Mouse (Mus musculus) layer of hippocampus, adult 9-10 months (tissue): ENCODE measurements around the gene Ilvbl.
"Not testable (repeated sequence)": the region's sequence is repeated elsewhere in the genome, so short reads cannot be mapped to it uniquely, and the experiment has no call there.

Experiments
- DNase-seq: peaks from one replicate; pipeline ENCODE4 v3.0.0; 2022; ENCODE audit warnings: low spot score

Ilvbl gene

DNA sequence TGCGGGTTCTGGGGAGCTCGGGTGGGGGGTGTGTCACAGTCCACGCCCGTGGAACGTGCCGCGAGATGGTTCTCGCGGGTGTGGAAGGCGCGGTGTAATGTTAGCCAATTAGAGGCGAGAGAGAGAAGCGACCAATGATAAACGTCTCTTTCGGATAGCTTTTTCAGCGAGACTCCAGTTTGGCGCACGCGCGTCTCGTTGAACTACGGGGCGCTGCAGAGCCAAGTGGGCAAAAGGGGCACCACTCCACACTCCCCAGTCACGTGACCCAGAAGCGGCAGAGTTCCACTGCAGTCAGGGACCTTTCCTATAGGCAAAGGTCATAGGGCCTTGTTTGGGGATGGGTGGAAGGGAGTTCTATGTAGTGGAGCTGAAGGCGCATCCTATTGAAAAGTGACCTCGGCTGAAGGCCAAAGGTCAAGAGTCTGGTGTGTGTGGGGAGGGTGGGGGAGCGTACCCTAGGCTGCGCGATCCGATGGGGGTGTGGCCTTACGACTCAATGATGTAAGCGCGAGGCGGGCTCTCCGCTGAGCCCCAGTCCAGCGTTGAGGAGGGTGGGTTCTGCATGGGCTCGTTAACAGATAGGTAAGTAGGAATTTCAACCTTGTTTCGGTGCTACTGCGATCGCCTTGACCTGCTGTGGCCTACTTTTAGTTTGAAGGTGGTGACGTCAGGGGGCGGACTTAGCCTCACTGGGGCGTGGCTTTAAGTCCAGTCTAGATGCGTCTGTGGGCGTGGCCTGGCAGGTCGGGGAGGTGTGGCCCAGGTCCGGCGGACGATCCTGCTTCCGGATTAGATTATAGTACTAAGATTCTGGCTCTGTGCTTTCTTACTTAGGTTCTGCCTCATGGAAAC is at the start of gene Ilvbl:
Gene Ilvbl (plus strand): TSS at position 97 of the 855 bp plus-strand sequence.
- peak; percentile 86 for DNase-seq

- DNase-seq = not testable (repeated sequence)
These were observed 49.1 kb upstream of the Ilvbl start for GRCm38 (mm10) chr10:78525071-78525470.

DNA sequence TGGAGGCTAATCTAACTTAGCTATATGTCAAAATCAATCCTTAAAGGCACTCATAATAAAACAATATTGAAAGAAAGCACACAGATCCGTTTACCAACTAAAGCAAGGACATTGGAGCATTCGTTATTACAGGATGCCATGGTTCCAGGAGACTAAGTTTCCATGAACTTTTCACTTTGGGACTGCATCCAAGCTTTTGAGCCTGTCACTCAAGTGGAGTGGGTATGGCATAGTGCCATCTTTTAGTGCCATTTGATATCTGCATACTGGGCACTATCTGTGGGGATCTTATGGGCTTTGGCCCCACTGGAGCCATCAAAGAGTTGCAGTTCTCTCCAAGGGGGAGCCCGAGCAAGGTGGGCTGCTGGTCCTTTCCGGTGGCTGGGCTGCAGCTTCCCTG is 48.6 kb upstream of the Ilvbl start:
- no peak for DNase-seq

DNA sequence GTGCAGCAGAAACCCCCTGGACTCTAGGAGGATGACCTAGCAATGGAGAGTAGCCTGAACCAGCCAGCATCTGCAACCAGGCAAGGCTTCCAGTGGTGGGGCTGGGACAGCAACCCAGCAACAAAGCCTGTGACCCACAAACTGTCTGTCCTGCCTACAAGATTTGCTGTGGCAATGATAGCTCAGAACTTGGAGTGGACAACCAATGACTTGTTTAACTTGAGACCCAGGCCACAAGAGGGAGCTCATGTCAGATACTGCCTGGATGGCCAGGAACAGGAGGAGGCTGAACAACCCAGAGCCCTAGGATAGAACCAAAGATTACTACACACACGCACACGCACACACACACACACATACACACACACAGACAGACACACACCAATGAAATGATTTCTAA is 33.2 kb upstream of the Ilvbl start:
- peak; percentile 0 for DNase-seq

DNA sequence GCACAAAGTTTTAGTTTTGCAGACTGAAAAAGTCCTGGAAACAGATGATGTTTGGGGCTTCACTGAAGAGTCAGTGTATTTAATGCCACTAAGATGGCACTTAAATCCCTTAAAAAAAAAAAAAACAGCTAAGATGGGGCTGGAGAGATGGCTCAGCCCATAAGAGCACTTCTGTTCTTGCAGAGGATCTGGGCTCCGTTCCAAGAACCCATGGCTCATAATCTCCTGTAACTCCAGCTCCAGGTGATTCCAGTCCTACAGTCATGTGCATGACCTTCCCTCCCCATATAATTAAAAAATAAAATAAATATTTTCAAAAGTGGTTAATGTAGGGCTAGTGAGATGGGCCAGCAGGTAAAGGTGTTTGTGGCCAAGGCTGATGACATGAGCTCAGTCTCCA is 9.1 kb upstream of the Ilvbl start:
- no peak for DNase-seq

DNA sequence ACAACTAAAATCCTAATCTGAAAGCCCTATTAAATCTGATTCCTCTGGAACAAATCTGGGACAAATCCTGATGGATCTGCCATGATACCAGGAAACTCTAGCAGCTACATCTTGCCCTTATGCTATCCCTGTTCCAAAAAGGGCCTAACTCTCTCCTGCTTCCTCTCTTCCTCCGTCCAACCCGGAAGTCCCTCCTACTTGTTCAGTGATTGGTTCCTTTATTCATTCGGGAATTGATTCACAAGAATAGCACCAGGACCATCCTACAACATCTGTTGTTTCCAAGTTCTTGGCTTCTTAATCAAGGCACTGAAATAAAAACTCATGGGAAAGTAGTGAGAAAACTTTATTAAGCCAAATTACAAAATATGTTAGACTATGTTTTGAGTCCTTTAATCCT is 5.0 kb upstream of the Ilvbl start:
- DNase-seq = no peak

DNA sequence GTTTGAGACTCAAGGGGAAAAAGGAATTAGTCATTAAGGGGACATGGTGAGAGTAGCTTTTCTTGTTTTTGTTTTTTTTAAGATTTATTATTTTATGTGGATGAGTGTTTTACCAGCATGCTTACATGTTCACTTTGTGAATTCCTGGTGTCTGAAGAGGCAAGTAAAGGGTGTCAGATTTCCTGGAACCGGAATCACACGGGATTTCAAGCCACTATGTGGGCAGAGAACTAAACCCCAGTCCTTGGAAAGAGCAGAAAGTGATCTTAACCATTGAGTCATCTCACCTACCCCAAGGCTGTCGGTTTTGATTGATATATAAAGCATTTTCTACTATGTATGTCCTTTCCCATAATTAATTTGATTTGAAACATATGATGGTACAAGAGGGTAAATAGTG is 4.5 kb upstream of the Ilvbl start:
- no peak for DNase-seq

GRCm38 (mm10) chr10:78570416-78570815 is 3.7 kb upstream of the Ilvbl start:
- DNase-seq = no peak

DNA sequence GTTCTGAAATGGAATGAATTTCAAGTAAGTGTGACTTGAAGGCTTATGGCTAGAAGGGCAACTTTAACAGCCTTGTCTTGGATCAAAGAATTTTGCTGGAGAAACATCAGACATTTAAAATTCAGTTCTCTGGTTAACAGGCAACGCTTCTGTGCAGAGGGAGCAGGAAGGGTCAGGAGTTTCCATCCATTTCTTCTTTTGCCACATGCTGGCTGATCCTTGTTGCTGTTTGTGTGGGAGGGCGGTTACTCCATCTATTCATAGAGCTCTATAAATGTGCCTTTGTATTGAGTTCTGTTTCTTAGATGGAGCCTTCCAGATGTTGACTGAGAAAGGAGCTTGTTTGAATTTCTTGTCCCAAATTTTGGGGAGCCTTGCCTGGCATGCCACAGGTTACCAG is 3.2 kb upstream of the Ilvbl start:
- DNase-seq = no peak

DNA sequence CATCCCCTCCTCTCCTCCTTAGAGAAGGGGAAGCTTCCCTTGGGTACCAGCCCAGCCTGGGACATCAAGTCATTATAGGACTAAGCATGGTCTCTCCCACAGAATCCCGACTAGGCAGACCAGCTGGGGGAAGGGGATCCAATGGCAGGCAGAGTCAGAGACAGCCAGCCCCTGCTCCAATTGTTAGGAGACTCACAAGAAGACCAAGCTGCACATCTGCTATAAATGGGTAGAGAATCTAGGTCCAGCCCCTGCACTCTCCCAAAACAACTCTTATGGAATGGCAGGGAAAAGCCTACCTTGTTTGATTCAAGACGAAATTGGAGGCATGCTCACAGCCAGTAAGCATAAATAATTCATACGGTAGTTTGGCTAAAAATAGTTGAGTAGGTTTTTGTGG is 920 bp upstream of the Ilvbl start:
- no peak for DNase-seq

DNA sequence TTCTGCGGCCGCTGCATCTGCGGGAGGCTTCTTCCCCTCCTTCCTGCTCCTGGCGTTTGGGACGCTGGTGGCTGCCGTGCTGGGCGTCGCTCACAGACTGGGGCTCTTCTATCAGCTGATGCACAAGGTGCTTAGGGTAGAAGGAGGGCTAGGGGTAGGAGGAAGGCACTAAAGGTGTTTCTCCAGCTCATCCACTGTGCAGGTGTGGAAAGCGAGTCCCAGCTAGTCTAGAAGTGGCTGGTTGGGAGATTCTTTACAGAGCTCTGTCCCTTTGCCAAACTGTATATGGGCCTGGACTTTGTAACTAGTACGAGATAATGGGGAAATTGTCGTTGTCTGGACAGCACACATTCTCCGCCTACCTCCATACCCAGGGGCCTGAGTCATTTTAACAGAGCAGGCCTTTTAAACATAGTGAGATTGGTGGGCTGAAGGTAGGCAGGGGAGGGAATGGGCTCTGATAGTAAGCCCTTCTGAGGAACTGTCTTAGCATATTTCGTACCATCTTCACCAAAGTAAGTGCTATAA is 1.0 kb downstream of the Ilvbl start:
- no peak for DNase-seq

DNA sequence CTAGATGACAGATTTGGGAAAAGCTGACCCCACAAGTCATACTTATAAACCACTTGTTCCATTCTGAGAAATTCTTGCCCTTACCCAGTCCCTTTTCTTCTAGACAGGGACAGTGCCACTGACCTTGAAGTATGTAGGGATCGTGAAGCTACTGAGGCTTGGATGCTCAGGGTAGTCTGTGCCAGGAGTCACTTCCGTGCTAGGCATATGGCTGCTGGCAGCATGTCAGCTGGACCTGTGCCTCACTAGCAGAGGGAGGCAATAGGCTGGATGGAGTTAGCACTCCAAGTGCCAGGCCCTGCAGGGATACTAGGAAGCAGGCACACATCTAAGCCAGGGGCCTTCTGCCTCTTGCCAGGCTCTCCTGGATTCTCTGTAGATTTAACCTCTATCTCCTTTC is 1.5 kb downstream of the Ilvbl start:
- DNase-seq = peak; percentile 10

DNA sequence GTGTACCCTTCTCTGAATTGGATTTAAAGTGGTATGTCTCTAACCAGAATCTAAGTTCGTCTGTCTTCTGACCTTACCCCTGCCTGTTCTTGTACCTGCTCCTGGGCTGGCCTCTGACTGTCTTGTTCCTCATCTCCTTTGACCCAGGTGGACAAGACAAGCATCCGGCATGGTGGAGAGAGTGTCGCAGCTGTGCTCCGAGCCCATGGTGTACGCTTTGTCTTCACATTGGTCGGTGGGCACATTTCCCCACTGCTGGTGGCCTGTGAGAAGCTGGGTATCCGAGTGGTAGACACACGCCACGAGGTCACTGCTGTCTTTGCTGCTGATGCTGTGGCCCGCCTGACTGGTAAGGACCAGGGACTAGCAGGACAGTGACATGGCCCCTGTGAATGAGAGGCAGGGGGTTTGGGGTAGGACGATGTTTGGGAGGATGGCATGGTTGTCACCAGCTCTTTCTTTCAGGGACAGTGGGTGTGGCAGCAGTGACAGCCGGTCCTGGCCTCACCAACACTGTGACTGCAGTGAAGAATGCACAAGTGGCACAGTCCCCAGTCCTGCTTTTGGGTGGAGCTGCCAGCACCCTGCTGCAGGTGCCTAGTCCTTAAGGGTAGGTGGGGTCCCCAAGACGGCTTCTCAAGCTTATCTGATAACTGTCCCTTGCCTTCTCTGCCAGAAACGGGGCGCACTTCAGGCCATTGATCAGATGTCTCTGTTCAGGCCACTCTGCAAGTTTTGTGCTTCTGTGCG is 2.5 kb downstream of the Ilvbl start:
- no peak for DNase-seq

DNA sequence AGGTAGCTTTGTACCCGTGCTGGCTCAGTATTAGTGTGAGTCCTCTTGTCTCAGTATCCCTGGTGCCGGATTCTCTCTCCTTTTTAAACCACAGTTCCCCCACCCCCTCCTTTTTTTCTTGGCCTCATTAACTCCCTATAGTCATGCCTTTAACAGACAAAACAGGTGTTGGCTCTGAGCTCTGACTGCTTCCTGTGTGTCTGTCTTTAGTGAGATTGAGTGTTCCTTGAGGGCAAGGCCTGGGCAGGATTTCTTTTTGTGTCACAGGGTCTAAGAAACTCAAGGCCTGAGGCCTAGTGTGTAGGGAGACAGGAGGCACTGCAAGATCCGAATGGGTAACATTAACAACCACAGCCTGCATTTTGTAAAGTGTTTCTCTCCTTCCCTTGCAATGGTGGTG is 4.1 kb downstream of the Ilvbl start:
- no peak for DNase-seq

- no peak for DNase-seq
These were observed 7.0 kb downstream of the Ilvbl start for GRCm38 (mm10) chr10:78581121-78581520.

- no peak for DNase-seq
These were observed 9.2 kb downstream of the Ilvbl start for GRCm38 (mm10) chr10:78583347-78583746.

DNA sequence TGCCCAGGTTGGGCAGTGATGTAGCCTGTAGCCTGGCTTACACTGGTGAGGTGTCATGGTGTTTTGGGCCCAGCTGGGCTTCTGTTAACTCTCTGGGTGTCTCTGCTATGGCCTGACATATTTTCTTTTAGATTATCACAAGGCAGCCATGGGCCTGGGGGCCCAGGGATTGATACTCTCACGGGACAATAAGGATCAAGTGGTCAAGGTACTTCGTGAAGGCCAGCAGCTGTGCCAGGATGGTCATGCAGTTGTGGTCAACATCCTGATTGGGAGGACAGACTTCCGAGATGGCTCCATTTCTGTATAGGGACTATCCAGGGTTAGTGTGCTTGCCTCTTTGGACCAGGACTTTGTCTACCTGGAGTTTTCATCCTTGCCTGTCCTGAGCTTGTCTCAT is 9.8 kb downstream of the Ilvbl start:
- DNase-seq = no peak

GRCm38 (mm10) chr10:78584996-78585395 is 10.8 kb downstream of the Ilvbl start:
- DNase-seq = no peak

GRCm38 (mm10) chr10:78585606-78586005 is 11.5 kb downstream of the Ilvbl start:
- DNase-seq = no peak

DNA sequence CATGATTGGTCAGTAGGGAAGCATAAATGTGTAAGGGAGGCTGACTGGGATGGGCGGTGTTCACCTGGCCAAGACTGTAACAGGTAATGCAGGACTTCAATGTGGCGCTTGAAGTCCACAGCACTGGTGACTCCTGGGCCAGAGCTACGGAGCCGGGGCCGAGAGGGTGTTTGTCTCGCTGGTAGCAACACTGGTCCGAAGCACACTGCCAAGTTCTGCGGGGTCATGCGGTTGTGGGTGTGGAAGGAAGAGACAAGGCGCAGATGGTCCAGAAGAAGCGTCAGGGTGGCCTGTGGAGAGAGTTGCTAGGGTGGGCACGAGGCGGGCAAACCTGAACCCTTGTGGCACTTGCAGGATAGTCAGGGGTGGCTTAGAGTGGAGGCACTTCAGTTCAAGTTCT is 11.9 kb downstream of the Ilvbl start:
- DNase-seq = no peak

GRCm38 (mm10) chr10:78589291-78589690 is 15.1 kb downstream of the Ilvbl start:
- DNase-seq = no peak

DNA sequence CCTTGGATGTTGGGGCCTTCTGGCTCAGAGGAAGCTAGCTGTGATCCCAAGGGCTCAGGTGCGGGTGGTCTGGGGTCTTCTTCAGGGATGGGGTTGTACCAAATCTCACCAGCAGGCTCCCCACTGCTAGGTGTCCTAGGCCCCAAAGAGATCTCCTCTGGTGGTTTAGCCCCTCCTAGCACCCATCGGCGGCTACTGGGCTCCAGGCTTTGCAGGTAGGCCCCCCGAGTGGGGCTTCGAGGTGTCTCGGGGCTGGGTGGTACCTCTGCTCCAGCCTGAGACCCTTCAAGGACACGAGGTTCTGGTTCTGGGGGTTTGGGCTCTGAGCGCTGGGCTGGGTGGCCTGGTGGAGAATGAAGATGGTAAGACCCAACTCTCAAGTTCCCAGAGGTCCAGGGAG is 15.8 kb downstream of the Ilvbl start:
- no peak for DNase-seq

- no peak for DNase-seq
These were observed 16.6 kb downstream of the Ilvbl start for GRCm38 (mm10) chr10:78590744-78591143.
